Mouse (Mus musculus) embryo, embryonic 11.5 days (tissue): ENCODE measurements around the gene Scyl1.

Source experiments
- DNase-seq: peaks from one replicate; pipeline ENCODE4 v3.0.0-alpha.2; 2012; ENCODE audit warnings: low read depth, low spot score

Scyl1 gene

DNA sequence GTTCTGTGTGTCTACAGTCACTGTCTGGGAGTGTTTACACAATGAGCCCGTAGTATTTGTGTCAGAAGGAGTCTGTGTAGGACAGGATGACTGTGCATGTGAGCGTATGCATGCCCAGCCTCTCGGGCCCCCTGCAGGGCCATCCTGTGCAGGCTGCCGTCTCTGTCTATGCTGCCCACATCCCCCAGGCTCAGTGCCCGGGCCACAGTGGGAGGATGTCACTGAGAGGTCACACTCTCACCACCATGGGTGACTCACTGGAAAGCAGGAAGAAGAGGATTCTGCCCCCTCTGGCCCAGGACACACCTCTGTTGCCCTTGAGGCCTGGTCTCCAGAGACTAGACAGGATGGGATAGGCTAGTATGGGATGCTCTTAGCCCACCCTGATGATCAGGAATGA lies 27.6 kb downstream of the Scyl1 start:
- DNase-seq: no peak

- no peak for DNase-seq
These were observed 29.0 kb downstream of the Scyl1 start for GRCm38 (mm10) chr19:5742241-5742641.

DNA sequence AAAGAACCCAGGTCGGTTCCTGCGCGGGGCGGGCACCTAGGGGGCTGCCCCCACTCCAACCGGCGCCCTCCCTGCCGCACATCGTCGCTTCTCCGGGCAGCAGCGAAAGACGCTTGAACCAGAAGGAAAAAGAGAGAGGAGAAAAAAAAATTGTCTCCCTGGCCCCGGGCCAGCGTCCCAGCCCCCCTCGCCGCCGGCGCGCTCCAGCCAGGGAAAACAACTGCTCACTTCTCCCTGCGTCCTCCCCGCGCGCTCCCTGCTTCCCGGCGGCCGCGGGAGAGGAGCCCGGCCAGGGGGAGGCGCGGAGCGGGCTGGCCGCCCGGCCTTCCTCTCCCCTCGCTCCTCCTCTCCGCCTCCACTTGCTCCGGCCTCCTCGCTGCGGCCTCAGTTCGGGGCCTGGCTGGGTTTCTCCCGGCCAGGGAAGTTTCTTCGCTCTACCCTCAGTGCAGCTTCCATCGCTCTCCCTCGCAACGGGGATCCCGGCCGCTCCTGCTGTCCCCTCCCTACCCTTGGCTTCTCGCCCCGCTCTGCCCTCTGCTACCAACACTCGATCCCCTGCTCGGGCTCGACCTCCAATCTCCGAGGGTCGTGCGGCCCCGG lies 29.5 kb downstream of the Scyl1 start:
- DNase-seq: no peak

DNA sequence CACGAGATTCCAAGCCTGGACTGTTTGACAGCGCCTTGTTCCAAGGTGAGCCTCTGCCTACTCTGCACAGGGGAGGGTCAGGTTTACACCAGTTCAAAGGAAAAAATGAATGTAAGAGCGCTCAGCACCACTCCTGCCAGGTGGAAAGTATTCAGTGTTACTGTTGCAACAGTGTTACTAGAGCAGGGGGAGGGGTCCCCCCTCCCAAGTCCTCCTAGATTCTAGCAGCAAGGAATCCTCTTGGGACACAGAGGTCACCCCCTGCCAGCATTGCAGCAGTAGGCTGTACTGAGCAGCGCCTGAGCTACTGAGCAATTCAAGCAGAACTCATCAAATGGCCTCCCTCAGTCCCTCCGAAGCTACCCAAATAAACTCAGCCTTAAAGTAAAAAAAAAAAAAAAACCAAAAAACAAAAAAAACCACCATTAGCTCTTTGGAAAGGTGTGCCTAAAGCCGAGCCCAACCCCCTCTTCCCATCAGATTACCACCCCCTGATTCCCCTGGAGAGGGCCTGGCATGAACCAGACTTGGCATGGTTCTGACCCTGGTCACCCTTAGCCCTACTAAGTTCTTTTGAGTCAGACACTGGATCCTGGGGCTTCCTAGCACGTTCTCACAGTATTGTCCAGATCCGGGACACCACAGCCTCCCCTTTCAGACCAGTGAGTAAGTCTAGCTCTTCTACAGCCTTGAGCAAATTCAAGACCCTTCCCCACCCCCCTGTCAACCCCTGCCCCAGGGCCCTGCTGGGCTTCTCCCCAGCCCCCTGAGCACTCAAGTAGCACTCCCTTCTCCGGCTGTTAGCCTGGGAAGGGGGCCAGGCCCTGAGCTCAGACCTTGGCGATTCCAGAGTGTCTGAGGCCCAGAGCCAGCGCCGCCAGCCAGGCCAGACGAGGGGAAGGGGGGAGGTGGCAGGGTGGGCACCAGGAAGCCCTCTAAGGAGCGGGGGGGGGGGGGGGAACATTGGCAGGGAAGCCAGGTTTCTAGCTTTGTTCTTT lies 30.6 kb downstream of the Scyl1 start, which contains the start of gene Ltbp3:
Gene Ltbp3 (plus strand): TSS at position 585 of the 998 bp plus-strand sequence.
- no peak for DNase-seq

GRCm38 (mm10) chr19:5739446-5739845 lies 31.8 kb downstream of the Scyl1 start:
- no peak for DNase-seq

- no peak for DNase-seq
These were observed 36.9 kb downstream of the Scyl1 start for GRCm38 (mm10) chr19:5734325-5734724.

DNA sequence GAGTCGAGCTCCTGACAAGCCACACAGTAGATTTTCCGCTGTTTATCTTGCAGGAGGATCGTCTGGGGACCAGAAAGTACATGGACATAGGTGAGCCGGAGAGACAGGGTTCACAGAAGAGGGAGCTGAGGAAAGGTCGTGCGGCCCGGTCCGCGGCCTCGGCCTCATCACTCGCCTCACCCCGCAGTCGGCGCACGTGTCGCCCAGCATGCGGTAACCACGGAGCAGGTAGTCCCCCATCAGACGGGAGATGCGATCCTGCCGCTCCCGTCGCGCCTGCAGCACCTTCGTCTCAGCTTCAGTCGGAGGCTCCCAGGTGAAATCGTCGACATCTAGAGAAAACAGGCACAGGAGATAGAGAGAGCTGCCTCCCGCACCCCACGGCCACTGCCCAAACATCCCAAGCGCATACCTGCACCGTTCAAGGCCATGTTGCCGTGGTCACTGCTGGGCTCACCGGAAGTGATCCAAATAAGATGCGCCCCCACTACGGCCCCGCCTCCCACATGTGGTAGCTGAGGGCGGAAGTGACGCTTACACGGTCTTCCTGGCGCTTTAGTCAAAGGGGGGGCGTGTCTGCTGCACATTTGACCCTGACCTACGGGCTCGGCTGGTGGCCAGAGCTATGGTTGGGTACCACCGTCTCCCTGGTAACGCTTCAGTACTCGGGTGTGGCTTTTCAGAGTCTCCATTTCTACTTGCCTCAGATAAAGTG lies 39.8 kb downstream of the Scyl1 start:
- peak; percentile 92 for DNase-seq

- no peak for DNase-seq
These were observed 40.7 kb downstream of the Scyl1 start for GRCm38 (mm10) chr19:5730314-5731186.

- peak; percentile 82 for DNase-seq
These were observed 41.8 kb downstream of the Scyl1 start, which contains the start of gene Fam89b for GRCm38 (mm10) chr19:5729444-5729815. TSS of gene Fam89b (minus strand) at chr19:5729653.

GRCm38 (mm10) chr19:5728631-5729443 lies 42.4 kb downstream of the Scyl1 start:
- no peak for DNase-seq

- no peak for DNase-seq
These were observed 43.5 kb downstream of the Scyl1 start for GRCm38 (mm10) chr19:5727701-5728100.

- DNase-seq: no peak
These were observed 44.1 kb downstream of the Scyl1 start for GRCm38 (mm10) chr19:5726961-5727578.

DNA sequence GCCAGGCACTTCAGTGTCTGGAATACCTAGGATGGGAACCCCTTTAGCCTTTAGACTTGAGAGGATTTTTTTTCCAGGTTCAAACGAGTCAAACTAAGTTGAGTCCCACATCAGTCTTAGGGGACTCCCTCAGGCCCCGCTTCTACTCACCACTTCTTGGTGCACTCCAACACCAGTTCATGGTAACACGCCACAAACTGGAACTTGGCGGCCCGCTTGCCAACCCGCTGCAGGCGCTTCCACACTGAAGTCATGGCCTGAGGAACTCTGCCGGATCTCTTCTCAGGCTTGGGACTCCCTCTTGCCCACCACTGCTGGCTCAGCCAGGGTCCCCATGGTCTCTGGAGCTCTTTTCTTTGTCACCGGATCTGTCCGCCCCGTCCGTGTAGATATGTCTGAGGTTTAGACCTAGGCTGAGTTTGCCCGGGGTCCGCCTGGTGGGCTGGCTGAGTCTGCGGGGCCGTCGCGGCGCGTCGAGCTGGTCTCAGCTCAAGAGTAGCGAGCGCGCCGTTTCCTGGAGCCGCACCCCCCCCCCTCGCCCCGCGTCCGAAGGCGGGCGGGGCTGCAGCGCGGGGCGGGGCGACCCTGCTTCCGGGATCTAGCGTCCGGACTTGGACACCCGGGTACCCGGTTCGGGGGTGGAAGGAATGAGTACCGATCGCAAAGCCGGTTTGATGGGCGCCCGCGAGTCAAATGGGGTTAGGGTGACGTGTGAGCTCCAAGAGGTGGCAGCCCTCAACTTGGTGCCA lies 45.3 kb downstream of the Scyl1 start, which contains the start of gene Ehbp1l1:
Gene Ehbp1l1 (minus strand): TSS at position 551 of the 749 bp plus-strand sequence.
- no peak for DNase-seq

- DNase-seq: no peak
These were observed 46.1 kb downstream of the Scyl1 start for GRCm38 (mm10) chr19:5725029-5725707.

DNA sequence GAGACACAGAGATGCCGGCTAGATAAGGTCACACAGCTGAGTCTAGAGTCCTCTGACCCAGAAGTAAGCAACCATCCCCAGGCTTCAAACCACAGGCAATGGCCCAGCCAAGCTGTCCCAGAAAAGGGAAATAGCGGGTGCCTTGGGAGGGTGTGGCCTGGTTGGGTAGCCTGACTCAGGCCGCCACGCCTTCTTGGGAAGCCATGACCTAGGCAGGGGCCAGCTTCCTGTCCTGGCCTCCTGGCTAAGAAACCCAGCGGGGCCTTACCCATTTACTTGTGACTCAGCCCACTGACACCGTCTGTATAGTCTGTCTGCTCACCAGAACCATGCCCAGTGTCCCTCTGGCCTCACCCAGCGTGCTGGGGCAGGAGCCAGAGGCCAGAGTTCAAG lies 46.7 kb downstream of the Scyl1 start:
- DNase-seq: no peak

GRCm38 (mm10) chr19:5723934-5724548 lies 47.2 kb downstream of the Scyl1 start:
- DNase-seq: no peak

- no peak for DNase-seq
These were observed 48.3 kb downstream of the Scyl1 start for GRCm38 (mm10) chr19:5722848-5723425.

DNA sequence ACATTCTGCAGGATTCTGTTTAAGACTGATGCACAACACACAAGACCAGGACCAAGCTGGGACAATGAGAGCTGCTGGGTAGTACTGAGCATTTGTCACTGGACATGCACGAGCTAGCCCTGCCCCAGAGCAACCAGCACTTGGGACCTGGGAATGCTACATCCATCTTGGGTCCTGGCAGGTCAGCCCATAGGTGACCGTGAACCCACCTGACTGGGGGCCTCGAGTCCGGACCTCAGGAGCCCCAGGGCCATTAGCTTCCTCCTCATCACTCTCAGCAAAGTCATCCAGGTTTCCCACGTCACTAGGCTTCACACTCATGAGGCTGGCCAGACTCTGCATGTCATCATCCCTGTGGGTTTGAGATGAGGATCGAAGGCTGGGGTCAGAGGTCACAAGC lies 50.0 kb downstream of the Scyl1 start:
- DNase-seq: no peak
